Mouse (Mus musculus): ENCODE data around the gene Clint1. TPM values are rescaled to one million over a fixed set of nuclear protein-coding genes. Genes with fewer than 3 reads are reported as not detected.

The Clint1 gene
- polyA plus RNA-seq, 1 experiment from 2014 or later = 80.2 TPM

DNA sequence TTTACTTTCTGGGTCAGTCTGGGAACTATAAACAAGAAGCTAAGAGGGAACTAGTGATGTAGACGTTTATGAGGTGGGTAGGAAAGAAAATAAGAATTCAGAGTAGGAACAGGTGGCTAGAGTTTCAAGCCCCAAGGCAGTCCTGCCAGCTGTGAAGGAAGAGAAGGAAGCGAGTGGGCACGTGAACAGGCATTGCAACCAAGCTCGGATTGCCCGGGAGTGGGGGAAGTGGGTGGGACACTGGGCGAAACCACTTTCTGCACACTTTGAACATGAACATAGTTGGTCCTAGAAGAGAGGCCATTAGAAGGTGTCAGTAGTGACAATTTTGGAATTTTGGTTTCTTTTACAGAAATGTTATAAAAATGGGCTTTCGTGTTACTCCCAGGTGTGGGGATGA is 4.3 kb upstream of the Clint1 start:
- Histone ChIP-seq H3K36me3 (no peaks in the 10 kb centered on the region), H3K4me3 (no peak overlapping the region), H3K9ac (no peak overlapping the region), H3K27me3 (replicated peaks) (no peaks in the 10 kb centered on the region), H3K4me2 (no peak overlapping the region), H3K27ac (ENCODE audit: poor library complexity, severe bottlenecking) (no peak overlapping the region), H3K4me1 (replicated peaks) (no peaks in the 10 kb centered on the region; the same call in 1 of the 2 replicates), H3K9me3 (replicated peaks) (no peaks in the 10 kb centered on the region)
- 81% methylated on average over 7 of the region's 7 CpGs for WGBS
- no peak for ATAC-seq (ENCODE audit: insufficient number of reproducible peaks, low FRiP score)

DNA sequence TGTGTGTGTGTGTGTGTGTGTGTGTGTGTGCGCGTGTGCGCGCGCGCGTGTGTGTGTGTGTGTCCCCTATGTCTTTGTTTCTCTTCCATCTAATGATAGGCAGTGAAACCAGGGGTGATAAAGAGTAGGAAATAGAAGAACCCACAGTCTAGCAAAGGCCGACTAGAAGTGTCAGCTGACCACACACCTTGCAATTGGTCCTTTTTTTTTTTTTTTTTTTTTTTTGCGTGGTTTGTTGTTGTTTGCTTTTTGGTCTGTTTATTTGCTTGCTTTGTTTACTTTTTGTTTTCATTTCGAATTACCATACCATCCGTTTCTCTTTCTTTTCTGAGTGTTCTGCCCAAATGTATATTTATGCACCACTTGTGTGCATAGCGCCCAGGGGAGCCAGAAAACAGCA is 3.6 kb upstream of the Clint1 start:
- H3K4me3 ChIP-seq = no peak overlapping the region
- no peaks in the 10 kb centered on the region for H3K9me3 ChIP-seq (replicated peaks)
- WGBS = 83% methylated on average over 12 of the region's 12 CpGs
- H3K27me3 ChIP-seq (replicated peaks) = no peaks in the 10 kb centered on the region
- no peaks in the 10 kb centered on the region for H3K36me3 ChIP-seq
- peaks cover 4% of the 10 kb centered on the region for H3K4me1 ChIP-seq (replicated peaks)
- H3K27ac ChIP-seq (ENCODE audit: poor library complexity, severe bottlenecking) = no peak overlapping the region
- H3K4me2 ChIP-seq = no peak overlapping the region
- no peak for ATAC-seq (ENCODE audit: insufficient number of reproducible peaks, low FRiP score)
- H3K9ac ChIP-seq = no peak overlapping the region

DNA sequence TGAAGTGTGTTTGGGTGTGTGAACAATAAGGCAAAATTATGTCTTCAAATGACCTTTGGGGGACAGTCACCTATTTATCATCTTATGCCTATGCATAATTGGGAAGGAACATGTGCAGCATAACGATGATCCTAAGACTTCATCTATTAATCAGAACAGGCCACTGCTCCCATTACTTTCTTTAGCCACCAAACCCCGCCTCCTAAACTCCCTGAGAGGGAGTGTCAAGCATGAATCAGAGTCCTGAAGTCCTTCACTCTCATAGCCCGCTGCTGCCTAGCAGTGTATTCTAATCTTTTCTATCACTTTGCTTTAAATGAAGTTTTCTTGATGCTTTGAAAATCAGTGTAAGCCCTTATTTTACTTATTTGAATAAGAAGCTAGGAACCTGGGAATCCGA is 2.6 kb upstream of the Clint1 start:
- peaks cover 12% of the 10 kb centered on the region for H3K4me1 ChIP-seq (replicated peaks)
- no peak overlapping the region for H3K9ac ChIP-seq
- no peaks in the 10 kb centered on the region for H3K27me3 ChIP-seq (replicated peaks)
- no peak overlapping the region for H3K27ac ChIP-seq (ENCODE audit: poor library complexity, severe bottlenecking)
- H3K4me3 ChIP-seq = no peak overlapping the region
- 77% methylated on average over 4 of the region's 4 CpGs for WGBS
- no peak overlapping the region for H3K4me2 ChIP-seq
- peaks cover 4% of the 10 kb centered on the region; the same call in 1 of the 2 replicates for H3K36me3 ChIP-seq
- no peak for ATAC-seq (ENCODE audit: insufficient number of reproducible peaks, low FRiP score)
- H3K9me3 ChIP-seq (replicated peaks) = no peaks in the 10 kb centered on the region

DNA sequence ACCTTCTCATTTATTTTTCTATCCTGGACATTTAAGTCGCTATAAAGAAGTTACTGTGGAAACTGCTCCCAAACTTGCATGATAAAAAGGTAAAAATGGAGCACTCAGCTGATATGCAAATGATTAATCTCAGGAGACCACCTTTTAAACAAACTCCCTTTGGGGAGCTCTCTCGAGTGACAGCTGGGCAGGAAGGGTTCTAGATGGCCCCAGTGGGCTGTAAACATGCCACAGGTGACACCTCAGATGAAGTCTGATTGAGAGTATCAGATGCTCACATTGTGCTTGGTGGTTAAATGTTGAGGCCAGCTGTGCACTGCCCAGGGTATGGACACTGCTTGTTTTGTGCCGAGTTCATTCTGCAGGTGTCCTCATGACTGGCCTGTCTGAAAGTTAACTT is 2.0 kb upstream of the Clint1 start:
- 43% methylated on average over 3 of the region's 3 CpGs for WGBS
- ATAC-seq (ENCODE audit: insufficient number of reproducible peaks, low FRiP score) = no peak
- H3K9ac ChIP-seq = no peak overlapping the region
- H3K27ac ChIP-seq (ENCODE audit: poor library complexity, severe bottlenecking) = no peak overlapping the region
- H3K4me2 ChIP-seq = no peak overlapping the region
- peaks cover 10% of the 10 kb centered on the region; the same call in 1 of the 2 replicates for H3K36me3 ChIP-seq
- H3K27me3 ChIP-seq (replicated peaks) = no peaks in the 10 kb centered on the region
- peaks cover 19% of the 10 kb centered on the region for H3K4me1 ChIP-seq (replicated peaks)
- H3K9me3 ChIP-seq (replicated peaks) = no peaks in the 10 kb centered on the region
- H3K4me3 ChIP-seq = no peak overlapping the region

DNA sequence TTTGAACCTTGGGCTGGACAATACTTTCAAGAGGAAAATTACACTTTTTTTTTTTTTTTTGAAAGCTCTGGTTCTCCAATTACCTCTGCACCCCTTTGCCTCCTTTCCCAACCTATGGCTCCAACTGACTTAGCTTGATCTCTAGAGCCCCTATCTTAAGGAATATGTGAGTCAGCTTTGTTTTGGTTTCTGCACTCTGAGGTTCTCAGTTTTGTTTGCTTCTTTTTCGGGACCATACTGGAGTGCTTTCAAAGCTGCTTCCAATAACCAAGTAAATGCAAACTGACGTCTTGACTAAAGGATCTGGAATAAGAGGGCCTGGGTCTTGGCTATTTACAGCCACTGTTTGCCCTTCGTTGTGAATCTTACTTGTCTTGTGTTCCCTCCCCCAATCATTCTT is 1.5 kb upstream of the Clint1 start:
- no peak overlapping the region for H3K27ac ChIP-seq (ENCODE audit: poor library complexity, severe bottlenecking)
- H3K4me3 ChIP-seq = no peak overlapping the region
- peaks cover 11% of the 10 kb centered on the region; the same call in 1 of the 2 replicates for H3K36me3 ChIP-seq
- no peak overlapping the region for H3K4me2 ChIP-seq
- no peaks in the 10 kb centered on the region for H3K9me3 ChIP-seq (replicated peaks)
- peaks cover 22% of the 10 kb centered on the region for H3K4me1 ChIP-seq (replicated peaks)
- 43% methylated on average over 3 of the region's 3 CpGs for WGBS
- no peak overlapping the region for H3K9ac ChIP-seq
- no peak for ATAC-seq (ENCODE audit: insufficient number of reproducible peaks, low FRiP score)
- H3K27me3 ChIP-seq (replicated peaks) = no peaks in the 10 kb centered on the region

DNA sequence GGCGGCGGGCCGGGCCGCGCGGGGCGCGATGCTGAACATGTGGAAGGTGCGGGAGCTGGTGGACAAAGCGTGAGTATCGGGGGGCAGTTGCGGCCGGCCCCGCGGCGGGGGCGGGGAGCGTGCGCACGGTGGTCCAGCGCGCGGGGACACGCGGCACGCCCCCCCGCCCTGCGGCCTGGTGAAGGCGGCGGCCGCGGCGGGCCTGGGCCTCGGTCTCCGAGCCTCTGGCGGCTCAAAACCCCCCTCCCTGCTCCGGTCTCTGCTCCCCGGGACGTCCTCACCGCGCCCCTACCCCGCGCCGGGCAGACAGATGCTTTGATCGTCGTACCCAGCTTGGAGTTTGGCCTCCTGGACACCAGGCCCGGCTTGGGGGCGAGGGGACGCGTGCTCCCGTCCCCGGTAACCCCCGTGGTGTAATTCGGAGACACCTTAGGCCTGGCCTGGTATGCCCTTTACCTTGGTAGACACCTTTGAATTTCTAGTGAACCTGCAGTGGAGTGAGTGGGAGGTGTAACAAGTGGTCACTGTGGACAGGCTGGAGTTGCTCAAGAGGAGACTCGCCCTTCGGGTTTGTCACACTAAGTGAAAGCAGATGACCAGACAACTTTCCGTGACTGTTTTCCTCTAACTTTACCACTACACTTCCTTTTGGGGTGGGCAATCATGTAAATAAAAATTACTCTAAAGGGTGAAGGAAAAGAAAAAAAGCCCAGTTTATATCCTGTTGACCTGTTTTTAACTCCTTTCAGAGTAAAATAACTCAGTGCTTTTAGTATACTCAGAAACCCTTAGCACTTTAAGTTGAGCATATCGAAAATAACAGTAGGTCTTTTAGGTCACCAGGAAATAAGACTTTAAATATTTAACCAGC is 508 bp downstream of the Clint1 start:
- H3K9me3 ChIP-seq (replicated peaks) = no peaks in the 10 kb centered on the region
- H3K27ac ChIP-seq (ENCODE audit: poor library complexity, severe bottlenecking) = peak overlapping the region; percentile 85
- H3K9ac ChIP-seq = peak overlapping the region; percentile 97
- H3K4me2 ChIP-seq = peak overlapping the region; percentile 76
- no peaks in the 10 kb centered on the region for H3K27me3 ChIP-seq (replicated peaks)
- peak overlapping the region; percentile 99 for H3K4me3 ChIP-seq
- ATAC-seq (ENCODE audit: insufficient number of reproducible peaks, low FRiP score) = peak; percentile 80
- WGBS = 4% methylated on average over 26 of the region's 58 CpGs
- H3K4me1 ChIP-seq (replicated peaks) = peaks cover 36% of the 10 kb centered on the region
- H3K36me3 ChIP-seq = peaks cover 11% of the 10 kb centered on the region; the same call in 1 of the 2 replicates

DNA sequence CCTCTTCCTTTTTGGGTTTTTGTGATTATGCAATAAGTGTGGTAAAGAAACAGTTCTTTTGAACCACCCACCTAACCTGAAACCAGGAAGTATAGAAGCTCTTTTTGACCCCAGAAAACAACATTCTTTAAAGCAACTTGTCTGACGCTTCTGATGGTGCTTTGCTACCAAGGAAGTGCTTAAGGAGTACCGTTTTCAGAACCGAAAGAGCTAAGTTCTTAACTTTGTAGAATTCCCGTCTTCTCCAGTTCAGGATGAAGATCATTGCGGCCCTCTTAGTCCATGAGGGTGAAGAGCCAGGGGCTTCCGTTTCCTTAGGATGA is 1.1 kb downstream of the Clint1 start:
- H3K36me3 ChIP-seq = peaks cover 11% of the 10 kb centered on the region; the same call in 1 of the 2 replicates
- H3K4me1 ChIP-seq (replicated peaks) = peaks cover 36% of the 10 kb centered on the region
- peak overlapping the region; percentile 24; the same call in 1 of the 2 replicates for H3K9ac ChIP-seq
- H3K27ac ChIP-seq (ENCODE audit: poor library complexity, severe bottlenecking) = no peak overlapping the region
- H3K4me3 ChIP-seq = peak overlapping the region; percentile 99
- H3K9me3 ChIP-seq (replicated peaks) = no peaks in the 10 kb centered on the region
- no peaks in the 10 kb centered on the region for H3K27me3 ChIP-seq (replicated peaks)
- no peak for ATAC-seq (ENCODE audit: insufficient number of reproducible peaks, low FRiP score)
- 43% methylated on average over 6 of the region's 6 CpGs for WGBS
- peak overlapping the region; percentile 59 for H3K4me2 ChIP-seq

DNA sequence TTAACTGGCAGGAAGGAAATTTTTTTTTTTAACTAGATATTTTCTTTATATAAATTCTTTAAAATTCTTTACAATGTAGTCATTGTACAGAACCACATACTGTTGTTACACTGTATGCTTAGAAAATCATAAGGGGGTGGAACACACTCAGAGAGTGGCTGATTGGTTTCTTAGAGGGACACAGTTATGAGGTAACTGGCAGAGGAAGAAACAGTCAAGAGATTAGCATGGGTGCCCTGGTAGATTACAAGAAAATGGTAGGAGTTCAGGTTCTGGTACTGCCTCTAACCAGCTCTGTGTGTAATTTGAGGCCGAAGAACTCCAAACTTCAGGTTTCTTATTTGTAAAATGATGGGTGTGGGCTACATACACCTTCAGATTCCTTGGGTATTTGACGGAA is 2.1 kb downstream of the Clint1 start:
- WGBS = 86% methylated on average over 2 of the region's 2 CpGs
- Histone ChIP-seq H3K27me3 (replicated peaks) (no peaks in the 10 kb centered on the region), H3K4me2 (no peak overlapping the region), H3K27ac (ENCODE audit: poor library complexity, severe bottlenecking) (no peak overlapping the region), H3K9ac (no peak overlapping the region), H3K4me3 (no peak overlapping the region), H3K36me3 (peaks cover 17% of the 10 kb centered on the region), H3K4me1 (replicated peaks) (peaks cover 36% of the 10 kb centered on the region), H3K9me3 (replicated peaks) (no peaks in the 10 kb centered on the region)
- no peak for ATAC-seq (ENCODE audit: insufficient number of reproducible peaks, low FRiP score)

DNA sequence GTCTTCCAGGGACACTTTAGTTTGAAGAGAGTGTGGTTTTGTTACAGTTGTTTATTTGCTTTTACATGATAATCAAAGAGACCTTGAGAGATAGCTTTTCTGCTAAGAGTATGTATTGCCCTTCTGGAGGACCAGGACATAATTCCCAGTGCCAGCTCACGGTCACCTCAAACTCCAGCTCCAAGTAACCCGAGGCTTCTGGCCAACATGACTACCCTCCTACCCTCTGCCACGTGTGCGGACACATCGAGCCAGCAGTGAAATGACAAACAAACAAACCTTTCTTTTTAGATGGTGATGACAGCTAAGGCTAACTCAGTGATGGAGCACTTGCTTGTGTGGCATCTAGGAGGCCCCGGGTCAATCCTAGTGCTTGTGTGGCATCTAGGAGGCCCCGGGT is 2.5 kb downstream of the Clint1 start:
- WGBS = 64% methylated on average over 7 of the region's 7 CpGs
- Histone ChIP-seq H3K27me3 (replicated peaks) (no peaks in the 10 kb centered on the region), H3K4me2 (peak overlapping the region; percentile 33; the same call in 1 of the 2 replicates), H3K27ac (ENCODE audit: poor library complexity, severe bottlenecking) (peak overlapping the region; percentile 72; the same call in 1 of the 2 replicates), H3K9me3 (replicated peaks) (no peaks in the 10 kb centered on the region), H3K4me3 (no peak overlapping the region), H3K9ac (peak overlapping the region; percentile 54; the same call in 1 of the 2 replicates), H3K4me1 (replicated peaks) (peaks cover 36% of the 10 kb centered on the region), H3K36me3 (peaks cover 17% of the 10 kb centered on the region)
- no peak for ATAC-seq (ENCODE audit: insufficient number of reproducible peaks, low FRiP score)

DNA sequence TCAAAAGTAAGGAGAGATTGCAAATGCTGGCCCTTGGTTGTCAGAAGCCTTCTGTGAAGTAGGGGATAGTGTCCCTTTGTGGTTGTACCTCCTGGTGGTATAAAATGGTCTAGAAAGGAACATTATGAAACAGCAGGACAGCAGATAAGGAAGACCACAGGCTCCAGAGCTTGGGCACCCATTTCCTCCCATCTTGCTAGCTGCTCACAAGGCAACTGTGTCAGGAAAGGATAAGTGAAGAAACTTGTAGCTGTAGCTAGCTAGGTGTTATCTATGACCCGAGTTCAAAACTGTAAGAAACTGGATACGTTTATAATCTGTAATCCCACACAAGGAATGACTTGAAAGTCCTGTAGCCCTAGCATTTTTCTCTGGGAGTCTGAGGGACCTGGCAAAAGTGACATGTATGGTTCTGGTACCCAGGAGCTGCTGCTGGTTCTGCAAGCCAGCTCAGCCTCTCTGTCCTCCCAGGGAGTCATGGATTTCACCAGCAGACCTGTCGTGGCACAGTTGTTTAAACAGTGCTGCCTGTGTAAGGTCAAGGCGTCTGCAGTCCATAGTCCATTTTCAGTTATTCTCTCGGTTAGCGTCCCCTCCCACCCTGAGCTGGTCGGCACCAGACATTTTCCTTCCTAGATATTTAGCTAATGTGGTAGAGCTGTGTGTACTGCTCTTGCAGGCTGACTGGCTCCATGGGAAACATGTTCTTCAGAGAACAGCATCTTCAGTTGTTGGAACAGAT is 3.7 kb downstream of the Clint1 start:
- no peak for ATAC-seq (ENCODE audit: insufficient number of reproducible peaks, low FRiP score)
- Histone ChIP-seq H3K4me1 (replicated peaks) (peaks cover 37% of the 10 kb centered on the region), H3K36me3 (peaks cover 22% of the 10 kb centered on the region), H3K27me3 (replicated peaks) (no peaks in the 10 kb centered on the region), H3K4me3 (no peak overlapping the region), H3K27ac (ENCODE audit: poor library complexity, severe bottlenecking) (peak overlapping the region; percentile 72), H3K4me2 (peak overlapping the region; percentile 33), H3K9me3 (replicated peaks) (no peaks in the 10 kb centered on the region), H3K9ac (peak overlapping the region; percentile 17; the same call in 1 of the 2 replicates)
- 37% methylated on average over 7 of the region's 7 CpGs for WGBS

DNA sequence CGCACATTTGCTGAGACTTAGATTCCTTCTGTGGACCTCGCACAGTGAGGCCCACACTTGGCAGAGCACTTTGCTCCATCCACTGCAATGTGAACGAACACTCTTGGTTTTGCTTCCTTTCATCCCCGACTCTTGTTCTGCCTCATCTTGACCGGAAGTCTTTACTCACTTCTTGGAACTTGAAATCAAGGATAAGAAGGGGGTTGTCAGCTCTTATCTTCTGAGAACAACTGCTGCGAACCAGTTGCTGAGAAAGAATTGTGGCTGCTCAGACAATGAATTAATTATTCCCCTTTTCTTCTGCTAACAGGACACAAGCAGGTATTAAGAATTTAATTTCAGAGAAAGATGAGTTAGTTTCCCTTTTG is 4.3 kb downstream of the Clint1 start:
- Histone ChIP-seq H3K4me3 (no peak overlapping the region), H3K9me3 (replicated peaks) (no peaks in the 10 kb centered on the region), H3K4me1 (replicated peaks) (peaks cover 43% of the 10 kb centered on the region), H3K27ac (ENCODE audit: poor library complexity, severe bottlenecking) (peak overlapping the region; percentile 72), H3K9ac (peak overlapping the region; percentile 17; the same call in 1 of the 2 replicates), H3K36me3 (peaks cover 22% of the 10 kb centered on the region), H3K27me3 (replicated peaks) (no peaks in the 10 kb centered on the region), H3K4me2 (peak overlapping the region; percentile 33)
- 43% methylated on average over 6 of the region's 6 CpGs for WGBS
- ATAC-seq (ENCODE audit: insufficient number of reproducible peaks, low FRiP score) = no peak
